Mouse (Mus musculus) adrenal gland, adult (tissue): ENCODE data around the gene Itpr3.

Experiments
- DNase-seq, 2 experiments: peaks; one replicate each; pipeline ENCODE4 v3.0.0; 2022 to 2023; ENCODE audit warnings: low spot score in 1 of 2; ENCODE audit not compliant: inconsistent age in 2 of 2

Gene Itpr3

DNA sequence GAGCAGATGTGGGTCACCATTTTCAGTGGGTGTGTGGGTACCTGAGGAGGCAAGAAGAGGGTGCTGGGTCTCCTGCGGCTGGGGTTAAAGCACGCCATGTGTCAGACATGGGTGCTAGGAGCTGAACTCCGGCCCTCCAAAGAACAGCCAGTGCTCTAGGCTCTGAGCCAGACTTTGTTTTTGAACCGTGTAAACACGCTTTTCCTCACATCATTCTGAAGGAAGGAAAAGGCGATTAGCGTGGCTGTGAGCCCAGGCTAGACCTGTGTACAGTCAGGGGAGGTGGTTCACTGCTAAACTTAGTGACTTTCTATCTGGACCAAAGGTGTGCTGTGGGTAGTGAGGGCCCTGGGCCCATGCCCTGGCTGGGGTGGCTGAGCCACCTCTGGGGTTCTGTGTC, 53.0 kb downstream of the Itpr3 start:
- DNase-seq = no peak

DNA sequence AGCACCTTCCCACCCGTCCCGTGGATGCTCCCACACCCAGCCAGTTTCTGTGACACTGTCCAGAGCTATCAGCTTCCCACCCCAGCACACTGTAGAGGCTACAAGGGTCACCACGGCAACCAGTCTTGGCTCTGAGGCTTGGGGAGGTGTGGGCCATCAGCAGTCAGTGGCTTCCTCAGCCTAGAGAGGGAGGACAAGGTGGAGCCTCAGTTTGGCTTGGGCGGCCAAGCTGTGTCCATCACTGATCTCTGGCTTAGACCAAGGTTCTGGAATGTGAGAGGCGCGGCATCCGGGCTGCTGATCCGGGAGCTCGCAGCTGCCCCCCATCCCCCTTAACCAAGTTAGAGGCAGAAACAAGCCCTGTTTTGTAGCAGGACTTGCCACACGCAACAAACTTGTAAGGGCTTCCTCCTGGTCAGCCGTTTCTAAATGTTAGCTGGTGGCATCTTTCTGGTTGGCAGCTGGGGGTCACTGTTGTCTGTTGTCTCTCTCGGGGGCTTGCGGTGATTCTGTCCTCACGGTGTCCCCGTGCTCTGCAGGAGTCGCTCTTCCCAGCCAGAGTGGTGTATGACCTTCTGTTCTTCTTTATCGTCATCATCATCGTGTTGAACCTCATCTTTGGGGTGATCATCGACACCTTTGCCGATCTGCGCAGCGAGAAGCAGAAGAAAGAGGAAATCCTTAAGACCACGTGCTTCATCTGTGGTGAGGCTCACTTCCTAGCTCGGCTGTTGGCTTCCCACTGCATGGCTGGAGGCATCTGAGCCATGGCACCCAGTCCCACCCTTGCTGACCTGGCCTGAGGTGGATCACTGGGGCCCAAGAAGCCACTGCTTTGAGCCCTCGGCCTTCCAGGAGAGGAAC, 61.8 kb downstream of the Itpr3 start:
- DNase-seq = peak in 1 of 2 experiments; percentile 23

DNA sequence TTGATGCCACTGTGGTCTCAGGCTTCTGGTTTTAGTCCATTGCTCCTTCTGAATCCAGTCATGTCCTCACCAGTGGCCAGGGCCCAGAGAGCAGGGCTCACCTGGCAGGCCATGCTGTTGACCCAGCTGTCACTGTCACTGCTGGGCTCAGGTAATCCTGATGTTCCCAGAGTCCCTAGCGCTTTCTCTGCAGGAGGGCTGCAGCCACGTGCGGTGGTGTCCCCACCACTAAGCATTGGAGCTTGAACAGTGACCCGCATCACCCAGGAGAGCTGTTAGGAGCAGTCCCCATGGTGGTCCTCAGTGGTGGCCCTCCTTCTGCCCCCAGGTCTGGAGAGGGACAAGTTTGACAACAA, 62.4 kb downstream of the Itpr3 start:
- no peak for DNase-seq

DNA sequence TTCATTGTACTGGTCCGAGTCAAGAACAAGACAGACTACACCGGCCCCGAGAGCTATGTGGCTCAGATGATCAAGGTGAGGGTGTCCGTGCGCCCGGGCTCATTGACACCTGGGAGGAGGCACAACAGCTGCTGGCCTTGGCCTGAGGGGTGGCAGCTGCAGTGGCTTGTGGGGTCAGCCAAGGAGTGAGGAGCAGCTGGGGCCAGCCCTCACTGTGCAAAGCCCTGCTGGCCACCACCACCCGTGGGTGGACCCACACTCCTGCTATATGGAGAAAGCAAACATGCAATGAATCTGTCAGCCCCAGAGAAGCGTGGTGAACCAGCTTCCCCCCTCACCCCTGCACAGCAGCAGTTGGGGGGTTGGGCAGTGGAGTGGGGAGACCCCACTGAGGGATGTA, 62.9 kb downstream of the Itpr3 start:
- no peak for DNase-seq

DNA sequence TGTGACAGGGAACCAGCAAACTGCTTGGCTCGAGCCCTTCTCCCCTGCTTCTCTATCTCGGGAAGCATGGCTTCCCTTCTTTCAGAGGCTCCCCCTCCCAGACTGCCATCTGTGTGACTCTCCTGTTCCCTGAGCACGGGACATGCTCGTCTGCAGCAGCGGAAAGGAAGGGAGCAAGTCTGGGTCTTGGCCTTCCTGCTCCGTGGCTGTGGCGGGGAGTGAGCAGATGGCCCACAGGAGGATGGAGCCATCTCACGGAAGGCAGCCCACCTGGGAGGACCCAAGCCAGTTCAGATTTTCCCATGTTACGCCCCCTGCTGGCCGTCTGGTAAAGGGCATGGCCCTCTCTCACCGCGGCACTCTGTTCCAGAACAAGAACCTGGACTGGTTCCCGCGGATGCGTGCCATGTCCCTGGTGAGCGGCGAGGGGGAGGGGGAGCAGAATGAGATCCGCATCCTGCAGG, 63.5 kb downstream of the Itpr3 start:
- DNase-seq = peak; percentile 80 to 88

DNA sequence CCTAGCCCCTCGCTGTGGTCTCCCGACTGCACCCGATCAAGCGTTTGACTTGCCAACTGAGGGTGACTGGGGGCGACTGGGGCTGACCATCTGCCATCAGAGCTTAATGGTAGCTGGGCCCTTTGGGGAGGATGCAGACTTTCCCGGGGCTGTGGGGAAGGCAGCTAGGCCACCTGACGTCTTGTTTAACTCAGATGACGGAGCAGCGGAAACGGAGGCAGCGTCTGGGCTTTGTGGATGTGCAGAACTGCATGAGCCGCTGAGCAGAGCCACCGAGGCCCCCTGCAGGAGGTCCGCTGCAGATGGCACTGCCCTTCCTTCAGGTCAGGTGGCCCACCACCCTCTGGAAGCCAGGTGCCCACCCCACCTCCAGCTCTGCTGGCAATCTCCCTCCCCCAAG, 64.2 kb downstream of the Itpr3 start:
- DNase-seq = peak in 1 of 2 experiments; percentile 41

DNA sequence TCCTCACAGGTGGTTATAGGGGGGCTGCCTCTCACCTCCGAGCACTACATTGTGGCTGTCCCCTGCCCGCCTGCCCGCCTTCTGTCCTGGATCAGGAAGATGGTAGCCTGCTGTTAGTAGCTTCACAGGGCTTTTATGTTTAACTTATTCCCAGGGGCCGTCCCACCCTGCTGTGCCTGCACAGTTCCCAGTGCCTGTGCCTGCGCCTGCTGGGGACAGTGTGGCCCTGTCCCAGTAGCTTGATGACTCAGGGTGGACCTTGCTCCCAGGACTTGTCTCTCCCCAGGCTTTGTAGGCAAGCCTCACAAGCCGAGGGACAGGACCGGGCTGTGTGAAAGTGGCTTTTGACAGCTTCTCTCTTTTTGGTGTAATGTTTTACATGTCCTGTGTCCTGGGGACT, 64.7 kb downstream of the Itpr3 start:
- peak; percentile 57 to 68 for DNase-seq

DNA sequence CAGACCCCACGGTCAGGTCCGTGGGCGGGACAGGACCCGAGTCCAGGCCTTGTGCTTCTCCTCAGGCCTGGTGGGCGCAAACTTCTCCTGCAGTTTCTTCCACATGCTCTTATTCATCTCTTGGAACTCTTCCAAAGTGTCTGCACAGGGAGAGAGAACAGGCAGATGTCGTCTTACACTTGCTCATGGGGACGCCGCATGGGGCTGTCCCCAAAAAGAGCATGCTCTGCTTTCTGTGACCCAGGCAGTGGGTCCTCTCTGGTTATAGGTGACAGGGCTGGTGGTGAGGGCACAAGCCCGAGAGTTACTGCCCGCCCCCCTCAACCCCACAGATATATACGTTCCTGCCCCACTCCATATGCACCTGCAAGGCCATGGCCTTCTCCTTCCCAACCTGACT, 65.6 kb downstream of the Itpr3 start:
- DNase-seq = peak in 1 of 2 experiments; percentile 47

DNA sequence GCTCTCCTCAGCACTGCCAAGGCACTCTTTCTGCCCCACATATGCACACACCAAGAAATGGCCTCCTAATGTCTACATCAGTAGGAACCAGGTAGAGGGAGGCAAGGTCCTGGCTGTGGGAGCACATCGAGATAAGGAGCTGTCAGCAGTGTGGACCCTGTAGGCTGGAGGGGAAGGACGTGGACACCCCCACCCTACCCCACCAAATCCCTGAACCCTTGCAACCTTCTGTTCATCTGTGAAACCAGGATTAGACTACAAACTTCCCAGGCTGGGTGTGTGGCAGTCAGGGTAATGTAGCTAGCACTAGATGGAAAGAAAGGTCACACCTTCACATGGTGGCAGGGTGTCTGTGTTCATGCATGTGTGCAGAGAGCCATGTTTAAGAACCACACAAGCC, 66.0 kb downstream of the Itpr3 start:
- no peak for DNase-seq

DNA sequence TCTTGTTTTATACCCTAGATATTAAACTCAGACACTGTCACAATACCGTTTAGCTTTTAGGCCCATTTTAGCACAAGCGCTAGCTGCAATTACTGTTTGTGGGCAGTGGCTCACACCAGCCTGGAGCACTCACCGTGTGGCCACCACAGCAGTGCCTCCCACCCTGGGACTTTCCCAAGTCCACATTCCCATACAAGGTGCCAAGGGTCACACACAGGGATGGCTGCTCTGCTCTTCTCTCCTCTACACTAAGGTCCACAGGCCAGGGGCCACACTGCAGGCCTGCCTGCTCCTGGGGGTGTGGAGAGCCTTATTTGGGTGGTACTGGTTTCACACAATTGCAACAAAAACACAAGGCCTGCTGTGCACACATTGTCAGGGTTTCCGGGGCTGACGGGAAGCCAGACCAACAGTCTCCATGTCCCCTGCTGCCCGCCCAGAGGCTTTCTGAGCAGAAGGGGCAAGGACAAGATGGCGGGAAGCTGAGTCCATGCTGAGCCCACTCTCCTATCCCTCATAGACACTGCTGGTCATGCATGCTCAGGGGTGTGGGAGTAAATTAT, 66.8 kb downstream of the Itpr3 start:
- DNase-seq = peak in 1 of 2 experiments; percentile 37

DNA sequence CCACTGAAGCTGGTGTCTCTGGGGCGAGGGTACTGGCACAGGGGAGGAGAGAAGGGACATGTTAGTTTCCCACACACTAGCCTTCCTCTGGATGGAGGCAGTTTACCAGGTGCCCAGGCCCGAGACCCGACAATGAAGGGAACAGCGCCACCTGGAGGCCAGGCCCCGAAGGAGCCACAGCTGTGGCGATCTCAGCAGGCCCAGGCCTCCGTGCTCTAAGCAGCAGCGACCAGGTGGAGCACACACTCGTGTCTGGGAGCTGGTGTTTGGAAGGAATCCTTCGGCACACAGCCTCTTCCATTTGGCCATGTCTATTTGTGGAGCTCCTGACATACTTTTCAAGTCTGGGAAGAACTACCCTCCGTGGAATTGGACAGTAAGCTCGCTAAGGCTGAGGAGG, 68.1 kb downstream of the Itpr3 start:
- DNase-seq = peak; percentile 78 to 92

DNA sequence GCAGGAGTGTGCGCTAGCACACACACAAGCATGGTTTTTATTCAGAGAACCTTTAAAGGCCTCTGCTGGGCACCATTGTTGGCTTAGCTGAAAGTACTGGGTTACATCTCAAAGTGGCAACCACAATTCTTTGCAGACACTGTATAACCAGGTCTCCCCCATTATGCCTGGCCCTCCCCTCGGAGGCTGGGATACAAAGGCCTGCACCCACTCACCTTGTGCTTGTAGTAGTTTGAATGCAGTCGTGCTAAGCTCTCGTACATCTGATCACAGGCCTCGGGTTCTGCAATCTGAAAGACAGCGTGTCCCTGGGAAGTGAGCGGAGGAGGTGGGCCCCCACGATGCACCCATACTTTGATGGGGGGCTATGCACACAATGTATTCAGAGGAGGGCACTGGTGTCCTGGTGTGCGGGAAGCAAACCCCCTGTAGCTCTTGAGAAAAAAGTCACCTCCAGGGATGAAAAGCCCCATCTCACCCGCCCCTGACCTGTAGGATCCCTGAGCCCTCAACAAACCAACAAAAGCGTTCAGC, 68.6 kb downstream of the Itpr3 start:
- DNase-seq = no peak

DNA sequence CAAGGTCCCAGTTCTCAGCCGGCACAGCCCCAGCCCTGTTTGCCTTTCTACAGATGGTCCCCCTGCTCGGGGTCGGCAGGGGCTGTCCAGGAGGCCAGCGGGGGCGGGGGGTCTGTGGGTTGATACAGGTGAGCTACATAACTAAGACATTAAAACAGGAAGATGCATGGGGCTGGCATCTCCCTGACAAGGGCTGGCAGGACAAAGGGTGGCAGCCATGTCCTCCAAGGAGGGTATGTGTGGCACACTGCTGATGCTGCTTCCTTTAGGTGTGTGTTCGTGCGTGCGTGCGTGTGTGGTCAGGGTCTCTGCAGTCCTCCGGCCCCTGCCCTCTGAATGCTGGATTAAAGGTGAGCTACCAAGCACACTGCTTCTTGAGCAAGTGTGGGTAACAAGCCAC, 69.9 kb downstream of the Itpr3 start:
- DNase-seq = no peak

DNA sequence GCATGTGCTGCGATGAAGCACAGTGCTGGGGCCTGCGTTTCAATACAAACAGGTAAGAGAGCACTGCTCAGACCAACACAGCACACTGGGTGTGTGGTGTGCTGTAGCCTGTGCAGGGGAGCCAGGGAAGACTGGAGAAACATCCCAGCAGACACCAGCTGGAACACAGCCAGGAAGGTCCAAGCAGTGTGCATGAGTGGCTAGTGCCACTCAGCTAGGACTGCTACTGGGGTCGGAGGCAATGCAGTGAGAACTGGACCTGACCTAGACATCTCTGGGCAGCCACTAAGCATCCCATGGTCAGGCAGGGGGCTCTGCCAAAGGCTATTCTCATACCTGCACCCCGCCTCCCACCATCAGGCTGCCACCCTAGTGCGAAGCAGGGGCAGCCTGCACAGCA, 71.1 kb downstream of the Itpr3 start:
- no peak for DNase-seq

DNA sequence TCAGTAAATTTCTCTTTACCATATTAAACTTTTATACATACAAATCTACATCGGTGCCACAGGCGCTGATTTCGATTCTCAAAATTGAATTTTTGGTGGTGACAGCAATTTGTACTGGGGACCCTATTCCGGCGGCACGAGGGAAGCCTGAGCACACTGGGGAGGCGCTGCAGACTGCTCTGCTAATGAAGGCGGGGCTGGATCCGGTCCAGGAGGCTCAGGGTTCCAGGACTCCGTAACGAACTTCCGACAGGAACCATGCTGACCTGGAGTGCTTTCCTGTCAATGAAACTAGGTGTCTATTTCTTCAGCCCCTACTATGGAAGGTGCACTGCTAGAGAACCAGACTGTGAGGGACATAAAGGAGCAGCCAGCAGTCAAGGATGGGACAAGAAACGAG, 72.2 kb downstream of the Itpr3 start:
- DNase-seq = peak in 1 of 2 experiments; percentile 42

DNA sequence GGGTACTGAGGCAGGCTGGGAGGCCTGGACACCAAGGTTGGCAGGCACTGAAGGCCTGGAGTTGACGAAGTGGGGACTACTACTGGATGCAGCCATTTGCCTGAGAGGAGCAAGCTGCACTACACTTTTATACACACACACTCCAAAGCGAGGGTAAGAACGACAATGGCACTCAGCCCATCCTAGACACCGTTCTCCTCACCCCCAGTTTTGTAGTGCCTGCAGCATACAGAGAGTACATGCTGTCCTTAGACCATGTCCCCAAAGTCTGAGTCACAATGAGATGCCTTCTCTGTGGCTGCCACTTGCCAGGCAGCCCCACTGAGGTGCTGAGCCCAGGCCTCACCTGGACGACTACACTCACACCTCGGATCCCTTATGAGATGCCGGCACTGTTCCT, 72.7 kb downstream of the Itpr3 start:
- peak; percentile 44 to 71 for DNase-seq

DNA sequence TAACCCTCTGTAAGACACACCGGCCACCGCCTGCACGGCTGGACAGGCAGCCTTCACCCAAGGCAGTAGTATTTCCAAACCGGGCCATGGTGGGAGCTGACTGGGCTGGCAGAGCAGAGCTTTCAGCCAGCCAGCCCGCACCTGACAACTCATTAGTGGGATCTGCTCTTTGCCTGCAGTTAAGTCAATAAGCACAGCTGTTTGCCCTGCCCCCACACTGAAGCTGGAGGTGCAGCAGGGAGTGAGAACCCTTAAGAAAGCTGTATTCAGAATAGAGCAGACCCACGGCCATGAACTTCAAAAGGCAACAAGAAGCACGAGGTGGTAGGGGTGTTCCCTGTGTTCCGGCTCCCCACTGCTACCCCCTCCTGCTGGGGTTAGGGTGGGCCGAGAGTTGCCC, 73.1 kb downstream of the Itpr3 start:
- DNase-seq = peak; percentile 43 to 55

DNA sequence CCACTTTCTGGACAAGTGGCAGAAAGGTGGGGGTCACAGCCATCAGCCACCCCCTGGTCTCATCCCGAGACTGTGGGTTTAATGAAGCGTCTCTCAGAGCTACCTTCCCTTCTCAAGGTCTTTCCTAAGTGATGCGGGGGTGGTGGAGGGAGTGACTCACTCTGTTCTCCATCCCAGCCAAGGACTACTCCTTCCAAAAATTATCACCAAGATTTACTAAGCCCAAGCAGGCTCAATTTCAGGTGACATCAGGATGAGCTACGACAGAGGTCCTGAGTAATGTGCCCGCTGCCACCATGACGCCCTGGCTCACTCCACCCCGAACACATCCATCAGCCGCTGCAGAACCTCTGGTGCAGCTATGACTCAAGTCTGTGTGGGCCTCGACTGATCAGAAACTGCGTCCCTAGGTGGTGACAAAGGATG, 74.1 kb downstream of the Itpr3 start:
- peak; percentile 89 to 91 for DNase-seq

DNA sequence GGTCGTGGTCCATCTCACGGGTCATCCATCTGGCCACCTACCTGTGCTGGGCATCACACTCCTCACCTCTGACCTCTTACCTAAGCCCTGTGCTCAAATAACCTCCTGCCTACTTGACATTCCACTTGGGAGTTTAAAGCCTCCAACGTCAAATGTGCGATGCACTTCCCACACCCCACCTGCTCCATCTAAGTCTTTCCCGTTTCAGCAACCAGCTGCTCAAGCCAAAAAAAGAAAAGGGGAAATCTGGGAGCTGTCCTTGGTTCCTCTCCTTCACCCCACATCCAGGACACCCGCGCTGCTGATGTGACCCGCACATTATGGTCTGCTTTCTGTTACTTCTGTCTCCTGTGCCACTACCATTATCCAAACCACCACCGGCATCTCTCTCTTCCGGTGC, 75.1 kb downstream of the Itpr3 start:
- peak in 1 of 2 experiments; percentile 50 for DNase-seq

DNA sequence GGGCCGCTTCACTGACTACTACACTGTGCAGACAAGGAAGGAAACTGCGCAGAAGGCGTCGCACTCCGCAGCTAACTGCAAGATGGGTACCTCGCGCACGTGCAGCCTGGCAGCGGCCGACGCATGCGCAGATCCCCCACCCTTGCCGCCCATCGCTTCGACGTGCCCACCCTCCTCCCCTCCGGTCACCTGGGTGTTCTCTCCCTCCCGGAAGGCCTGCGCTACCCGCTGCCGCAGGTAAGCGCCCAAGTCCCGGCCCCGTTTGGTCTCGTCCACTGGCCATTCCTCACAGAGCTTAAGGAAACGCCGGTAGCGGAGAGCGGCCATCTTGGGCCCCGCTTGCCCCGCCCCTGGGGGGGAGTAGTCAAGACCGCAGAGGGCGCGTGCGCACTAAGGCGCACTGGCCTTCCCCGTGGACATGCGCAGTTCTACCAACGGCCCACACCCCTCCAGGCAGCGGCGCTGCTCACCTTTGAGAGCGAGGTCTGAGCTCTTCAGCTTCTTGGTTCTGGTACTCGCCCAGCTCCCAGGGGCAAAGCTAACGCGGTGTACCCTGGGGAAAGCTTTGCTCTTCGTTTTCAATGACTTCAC, 76.5 kb downstream of the Itpr3 start, which contains the start of gene Uqcc2:
TSS of gene Uqcc2 (minus strand) at position 366 of the 591 bp plus-strand sequence.
- peak; percentile 99 to 100 for DNase-seq

DNA sequence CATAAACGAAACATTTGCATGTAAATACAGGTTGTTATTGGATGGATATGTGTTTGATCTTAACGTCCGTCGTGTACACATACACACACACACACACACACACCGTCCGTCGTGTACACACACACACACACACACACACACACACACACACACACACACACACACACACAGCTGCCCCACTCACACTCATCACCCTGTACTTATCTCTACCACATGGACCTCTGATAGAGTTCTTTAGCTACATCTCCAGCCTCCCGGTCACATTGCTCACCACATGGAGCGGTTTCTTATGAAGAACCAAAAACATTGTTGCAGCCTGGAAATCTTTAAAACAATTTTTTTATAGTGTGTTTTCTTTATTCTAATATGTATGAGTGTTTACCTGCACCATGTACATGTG, 77.1 kb downstream of the Itpr3 start:
- DNase-seq = no peak

DNA sequence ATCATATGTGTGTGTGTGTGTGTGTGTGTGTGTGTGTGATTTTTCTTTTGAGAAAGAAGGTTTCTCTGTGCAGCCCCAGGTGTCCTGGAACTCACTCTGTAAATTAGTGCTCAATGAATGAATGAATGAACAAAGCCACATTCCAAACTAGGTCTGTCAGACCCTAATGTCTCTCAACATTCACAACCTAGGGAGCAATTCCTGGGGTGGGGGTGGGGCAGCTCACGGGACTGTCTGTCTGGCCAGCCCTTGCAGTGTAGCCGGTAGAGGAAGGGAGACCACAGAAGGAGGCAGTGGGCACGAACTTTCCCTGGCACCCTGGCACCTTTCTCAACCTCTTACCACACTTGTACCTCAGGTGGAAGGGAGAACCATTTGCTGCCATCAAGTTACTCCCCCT, 77.6 kb downstream of the Itpr3 start:
- no peak for DNase-seq
